Mouse (Mus musculus) T-cell, adult 2 months (primary cell): ENCODE data around the gene Olfr995.

Experiments
- DNase-seq: peaks from one replicate; pipeline ENCODE4 v3.0.0; 2022; ENCODE audit warnings: low spot score

Olfr995 gene

DNA sequence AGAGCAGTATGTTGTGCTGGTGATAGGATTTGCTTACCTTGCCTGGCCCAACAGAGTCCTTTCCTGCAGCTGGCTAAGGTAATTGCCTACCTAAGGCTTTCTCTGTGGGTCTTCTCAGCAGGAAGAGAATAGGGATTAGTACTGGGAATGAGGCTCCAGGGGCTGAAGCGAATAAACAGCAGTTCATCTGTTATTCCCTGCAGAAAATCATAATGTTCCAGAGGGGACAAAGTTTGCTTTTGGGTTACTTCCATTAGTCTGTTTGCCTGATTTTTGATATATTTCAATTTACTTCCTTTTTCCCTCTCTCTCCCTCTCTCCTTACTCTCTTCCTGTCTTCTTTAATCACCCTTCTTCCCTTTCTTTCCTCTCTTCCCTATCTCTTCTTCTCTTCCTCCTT, at the start of gene Olfr995:
Gene Olfr995, minus strand, starts transcription at position 101 of the 400 bp plus-strand sequence.
- DNase-seq, result no peak

DNA sequence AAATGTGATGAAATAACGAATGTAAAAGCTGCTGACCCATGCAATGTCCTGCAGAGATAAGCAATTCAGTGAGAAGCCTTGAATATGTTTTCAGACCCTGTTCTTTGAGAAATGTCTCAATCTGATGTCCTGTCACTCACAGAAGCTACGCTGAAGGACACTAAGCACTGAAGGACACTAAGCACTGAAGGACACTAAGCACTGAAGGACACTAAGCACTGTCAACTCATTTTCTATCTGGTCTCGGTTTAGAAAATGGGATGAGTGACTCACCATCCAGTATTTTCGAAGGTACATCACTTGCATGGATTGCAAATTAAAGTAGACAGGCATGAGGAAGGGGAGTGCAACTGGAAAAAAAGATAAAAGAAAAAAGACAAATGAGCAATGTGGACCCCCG, 47.0 kb upstream of the Olfr995 start:
- no peak for DNase-seq

DNA sequence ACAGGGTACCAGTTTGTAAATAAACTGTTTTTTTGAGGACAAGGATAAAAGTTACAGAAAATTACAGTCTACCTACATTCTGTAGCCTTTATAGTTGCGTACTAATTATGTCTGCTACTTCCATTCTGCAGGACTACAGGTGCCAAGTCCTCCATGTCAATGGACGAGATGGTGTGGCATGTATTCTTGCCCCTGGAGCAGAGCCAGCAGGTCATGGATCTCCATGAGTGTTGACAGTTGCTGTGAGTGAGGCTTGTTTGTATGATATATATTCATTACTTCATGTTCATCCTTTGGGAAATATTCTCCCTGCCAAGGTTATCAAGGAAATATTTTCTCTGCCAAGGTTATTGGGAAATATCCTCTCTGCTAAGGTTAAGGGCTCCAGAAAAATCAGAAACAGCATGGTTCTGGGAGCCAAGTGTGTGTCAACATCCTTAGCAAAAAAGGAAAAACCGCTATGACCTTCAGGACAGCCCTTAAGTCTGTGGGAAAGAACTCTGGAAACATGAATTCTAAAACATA, 23.4 kb upstream of the Olfr995 start:
- no peak for DNase-seq

DNA sequence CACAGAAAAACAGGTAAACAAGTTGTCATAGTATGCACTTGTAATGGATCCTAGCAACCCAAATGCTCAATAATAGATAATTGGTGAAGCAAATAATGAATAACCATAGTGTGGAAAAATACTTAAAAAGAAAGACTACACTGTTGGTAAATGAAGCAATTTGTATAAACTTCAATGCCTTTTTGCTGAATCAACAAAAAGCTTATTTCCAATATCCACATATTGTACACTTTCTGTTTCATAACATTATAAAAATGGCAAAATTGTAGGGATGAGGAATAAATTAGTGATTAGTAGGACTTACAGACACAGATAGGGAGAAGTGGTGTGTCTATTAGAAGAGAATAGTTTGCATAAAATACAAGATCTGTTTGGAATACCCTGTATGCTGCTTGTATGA, 893 bp downstream of the Olfr995 start:
- DNase-seq, result no peak

DNA sequence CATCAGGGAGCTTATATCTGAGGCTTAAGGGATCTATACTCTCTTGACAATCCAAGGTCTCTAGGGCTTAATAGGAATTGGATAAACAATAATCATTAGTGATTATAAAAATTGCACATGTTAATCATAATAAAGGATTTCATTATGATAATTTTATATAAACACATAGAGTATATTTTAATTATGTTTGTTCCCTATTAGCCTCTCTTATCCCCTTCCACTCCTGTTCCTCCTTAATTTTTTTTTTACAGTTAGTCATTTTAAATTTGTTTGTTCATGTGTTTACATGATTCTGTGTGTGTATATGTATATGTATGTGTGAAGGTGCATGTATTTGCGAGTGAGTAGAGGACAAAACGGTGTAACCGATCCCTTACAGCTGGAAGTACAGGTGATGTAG, 7.1 kb downstream of the Olfr995 start, which contains the start of gene Olfr994:
Gene Olfr994, minus strand, starts transcription at position 101 of the 400 bp plus-strand sequence.
- DNase-seq, result no peak

DNA sequence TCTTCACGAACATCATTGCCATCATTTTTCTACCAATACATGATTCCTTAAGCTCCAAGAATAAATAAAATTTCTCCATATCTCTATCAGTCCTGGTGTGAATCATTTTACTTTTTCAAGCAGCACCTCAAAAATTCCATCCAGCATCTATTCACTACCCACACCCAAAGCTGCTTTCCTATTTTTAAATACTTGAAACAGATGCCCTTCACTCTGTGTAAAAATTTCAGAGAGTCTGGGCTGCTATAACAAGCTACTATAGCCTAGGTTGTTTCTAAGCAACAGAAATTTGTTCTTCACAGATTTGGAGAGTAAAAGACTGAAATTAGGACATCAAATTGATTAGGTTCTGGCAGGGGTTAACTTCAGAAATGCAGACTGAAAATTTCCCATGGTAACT, 17.5 kb downstream of the Olfr995 start:
- DNase-seq, result no peak

DNA sequence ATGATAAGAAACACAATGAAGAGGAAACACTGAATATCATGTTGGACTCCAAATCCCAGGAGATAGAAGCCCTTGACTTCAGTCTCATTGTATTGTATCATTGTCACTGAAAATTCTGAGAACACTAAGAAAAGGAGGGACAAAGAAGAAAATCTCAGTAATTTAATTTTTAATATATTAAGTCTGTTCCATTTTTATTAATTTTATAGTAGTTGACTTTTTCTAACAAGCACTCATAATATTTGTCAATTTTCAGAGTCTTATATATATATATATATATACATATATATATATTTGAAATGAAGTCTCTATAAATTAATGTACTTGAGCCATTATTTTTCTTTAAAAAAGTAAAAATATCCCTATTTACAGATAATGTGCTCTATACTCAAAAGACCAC, 28.7 kb downstream of the Olfr995 start, which contains the start of gene Olfr993:
Gene Olfr993, minus strand, starts transcription at position 101 of the 400 bp plus-strand sequence.
- no peak for DNase-seq

DNA sequence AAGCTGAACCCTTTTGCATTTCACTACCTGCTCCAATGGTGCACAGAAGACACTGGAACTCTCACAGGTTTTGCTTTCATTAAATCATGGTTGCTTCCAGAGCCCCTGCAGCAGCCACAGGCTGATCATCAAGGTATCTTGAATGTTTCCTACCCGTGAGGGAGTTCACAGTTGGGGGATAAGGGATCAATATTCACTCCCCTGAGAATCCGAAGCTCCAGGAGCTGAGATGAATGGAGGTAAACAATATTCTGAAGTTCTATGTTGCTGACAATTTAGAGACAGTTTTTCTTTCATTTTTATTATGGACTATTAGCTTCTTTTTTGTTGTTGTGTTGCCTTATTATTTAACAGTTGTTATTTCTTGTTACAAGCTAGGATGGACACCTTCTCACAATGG, 34.1 kb downstream of the Olfr995 start, which contains the start of gene Olfr992:
Gene Olfr992, minus strand, starts transcription at position 101 of the 400 bp plus-strand sequence.
- DNase-seq, result no peak
